Mouse (Mus musculus): ENCODE measurements around the gene Matn3.

Gene Matn3

GRCm38 (mm10) chr12:8947714-8948464 lies at the start of gene Matn3:
Gene Matn3 (plus strand): TSS chr12:8947929.
- no peak for DNase-seq (ENCODE audit: extremely low spot score, low read depth, low spot score)

- DNase-seq (ENCODE audit: extremely low spot score, low read depth, low spot score), result no peak
Measured at GRCm38 (mm10) chr12:8898879-8899785, 48.6 kb upstream of the Matn3 start.

GRCm38 (mm10) chr12:8900107-8900698 lies 47.5 kb upstream of the Matn3 start:
- DNase-seq (ENCODE audit: extremely low spot score, low read depth, low spot score), result no peak

GRCm38 (mm10) chr12:8900919-8901663 lies 46.6 kb upstream of the Matn3 start:
- no peak for DNase-seq (ENCODE audit: extremely low spot score, low read depth, low spot score)

- DNase-seq (ENCODE audit: extremely low spot score, low read depth, low spot score), result no peak
Measured at GRCm38 (mm10) chr12:8901934-8902333, 45.8 kb upstream of the Matn3 start.

- DNase-seq (ENCODE audit: extremely low spot score, low read depth, low spot score), result no peak
Measured at GRCm38 (mm10) chr12:8902479-8902878, 45.2 kb upstream of the Matn3 start.

- DNase-seq (ENCODE audit: extremely low spot score, low read depth, low spot score), result no peak
Measured at GRCm38 (mm10) chr12:8912860-8913685, 34.7 kb upstream of the Matn3 start.

- DNase-seq (ENCODE audit: extremely low spot score, low read depth, low spot score), result peak; percentile 74
Measured at GRCm38 (mm10) chr12:8913701-8914340, 33.9 kb upstream of the Matn3 start.

- no peak for DNase-seq (ENCODE audit: extremely low spot score, low read depth, low spot score)
Measured at GRCm38 (mm10) chr12:8916378-8916777, 31.4 kb upstream of the Matn3 start.

GRCm38 (mm10) chr12:8919231-8919630 lies 28.5 kb upstream of the Matn3 start:
- no peak for DNase-seq (ENCODE audit: extremely low spot score, low read depth, low spot score)

GRCm38 (mm10) chr12:8920996-8921393 lies 26.7 kb upstream of the Matn3 start:
- DNase-seq (ENCODE audit: extremely low spot score, low read depth, low spot score), result no peak

- peak; percentile 96 for DNase-seq (ENCODE audit: extremely low spot score, low read depth, low spot score)
Measured at GRCm38 (mm10) chr12:8921394-8922368, 26.0 kb upstream of the Matn3 start, which contains the start of gene Laptm4a. Gene Laptm4a (plus strand): TSS chr12:8921664.

GRCm38 (mm10) chr12:8922369-8923124 lies 25.2 kb upstream of the Matn3 start:
- DNase-seq (ENCODE audit: extremely low spot score, low read depth, low spot score), result no peak

- DNase-seq (ENCODE audit: extremely low spot score, low read depth, low spot score), result no peak
Measured at GRCm38 (mm10) chr12:8923125-8923410, 24.7 kb upstream of the Matn3 start.

GRCm38 (mm10) chr12:8923603-8924002 lies 24.1 kb upstream of the Matn3 start:
- no peak for DNase-seq (ENCODE audit: extremely low spot score, low read depth, low spot score)

- no peak for DNase-seq (ENCODE audit: extremely low spot score, low read depth, low spot score)
Measured at GRCm38 (mm10) chr12:8927652-8928051, 20.1 kb upstream of the Matn3 start.

GRCm38 (mm10) chr12:8928766-8929165 lies 19.0 kb upstream of the Matn3 start:
- DNase-seq (ENCODE audit: extremely low spot score, low read depth, low spot score), result no peak

GRCm38 (mm10) chr12:8931083-8931482 lies 16.6 kb upstream of the Matn3 start:
- DNase-seq (ENCODE audit: extremely low spot score, low read depth, low spot score), result no peak
